Mouse (Mus musculus) cerebellum, adult 9-10 months (tissue): Measurements from ENCODE around the gene Rras2.

Experiments used
- DNase-seq: peaks from one replicate; pipeline ENCODE4 v3.0.0; 2022

Rras2 gene

DNA sequence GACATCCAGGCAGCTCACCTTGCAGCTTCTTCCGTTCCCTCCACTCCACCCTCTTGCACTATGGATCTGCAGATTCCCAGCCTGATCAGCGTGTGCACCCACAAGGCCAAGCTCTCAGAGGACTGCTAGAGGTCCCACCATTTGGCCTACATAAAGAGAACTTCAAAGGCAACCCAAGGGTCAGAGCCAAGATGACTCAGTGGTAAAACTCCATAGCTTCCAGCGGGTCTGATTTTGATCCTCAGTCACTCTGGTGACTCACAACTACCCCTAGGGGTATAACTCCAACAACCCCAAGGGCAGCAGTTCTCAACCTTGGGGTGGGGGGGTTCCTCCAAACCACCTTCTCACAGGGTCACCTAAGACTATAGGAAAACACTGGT lies 47.1 kb downstream of the Rras2 start:
- DNase-seq: no peak

DNA sequence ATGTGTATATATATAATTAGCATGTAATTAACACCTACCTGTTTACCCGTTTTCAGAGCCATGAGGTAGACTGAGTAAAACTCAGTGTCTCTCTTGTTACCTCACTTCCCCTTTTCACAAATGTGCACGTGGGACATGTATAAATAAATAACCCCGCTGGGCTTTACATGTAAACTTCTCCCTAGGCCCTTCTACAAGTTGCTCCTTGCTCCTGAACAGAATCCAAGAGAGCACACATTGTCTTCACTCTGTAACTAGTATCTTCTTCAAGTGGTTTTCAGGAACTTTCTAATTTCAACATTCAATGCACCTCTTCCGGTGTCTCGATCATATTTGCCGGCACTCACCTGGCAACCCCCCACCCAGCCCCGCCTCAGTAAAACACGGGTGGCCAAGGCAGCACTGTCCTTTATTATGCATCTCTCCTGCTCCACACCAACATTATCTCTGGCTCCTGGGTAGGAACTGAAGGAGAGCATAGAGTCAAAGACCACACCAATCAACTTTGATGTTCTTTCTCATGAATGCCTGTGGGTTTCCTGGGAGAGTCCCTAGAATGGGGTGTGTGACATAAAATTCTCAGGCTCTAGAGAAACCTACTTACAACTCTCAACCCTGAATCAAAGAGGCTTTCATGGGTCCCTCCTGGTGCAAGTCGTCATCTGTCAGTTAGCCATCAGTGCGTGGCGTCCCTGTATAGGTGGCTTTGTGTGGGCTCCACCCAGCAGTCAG lies 47.7 kb downstream of the Rras2 start:
- no peak for DNase-seq

DNA sequence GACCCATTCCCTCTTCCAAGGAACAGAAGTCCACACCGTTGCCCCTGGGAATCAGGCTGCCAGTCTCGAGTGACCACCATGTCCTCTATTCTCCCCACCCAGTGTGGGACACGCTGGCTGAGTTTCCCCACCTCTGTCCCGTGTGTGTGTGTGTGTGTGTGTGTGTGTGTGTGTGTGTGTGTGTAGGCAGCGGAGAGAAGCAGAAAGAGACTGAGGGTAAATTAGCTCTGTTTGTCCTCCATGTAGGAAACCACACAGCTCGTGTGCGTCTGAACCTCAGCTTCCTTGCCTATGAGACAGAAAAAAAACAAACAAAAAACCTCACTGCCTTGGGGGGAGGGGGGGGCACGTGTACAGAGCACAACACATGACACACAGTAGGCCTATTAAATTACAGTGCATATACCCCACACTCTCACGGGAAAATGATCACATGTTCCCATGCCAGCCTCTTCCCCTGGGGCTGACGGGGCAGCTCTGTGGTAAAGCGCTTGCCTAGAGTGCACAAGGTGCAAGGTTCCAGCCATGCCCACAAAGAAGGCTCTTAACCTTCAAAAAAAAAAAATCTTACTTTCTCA lies 48.5 kb downstream of the Rras2 start:
- no peak for DNase-seq

DNA sequence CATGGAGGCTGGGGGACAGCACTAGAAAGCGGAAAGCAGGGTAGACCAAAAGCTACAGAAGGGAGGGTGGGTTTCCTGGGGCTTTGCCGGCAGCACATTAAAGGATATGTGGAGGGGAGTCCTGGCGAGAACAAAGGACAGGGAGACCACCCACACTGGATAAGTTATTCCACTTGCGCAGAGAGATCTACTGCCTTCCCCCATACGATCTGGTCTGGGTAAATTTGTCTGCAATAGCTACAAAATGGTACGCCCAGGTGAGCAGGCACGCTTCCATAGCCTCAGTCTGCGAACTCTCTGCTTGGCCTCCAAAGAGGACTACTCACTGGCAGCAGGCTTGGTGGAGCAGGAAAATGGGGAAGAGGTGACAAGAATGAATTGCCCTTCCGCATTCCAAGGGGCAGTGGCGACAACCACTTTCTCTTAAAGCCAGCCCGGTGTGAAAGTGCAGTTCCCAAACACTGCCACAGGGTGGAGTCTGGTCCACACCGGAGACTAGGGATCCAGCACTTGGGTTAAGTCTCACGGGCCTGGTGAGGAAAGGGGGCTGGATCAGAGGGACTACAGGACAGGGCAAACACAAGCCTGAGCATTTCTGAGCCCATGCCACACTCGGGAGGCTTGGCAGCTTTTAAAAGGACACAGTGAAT lies 50.9 kb downstream of the Rras2 start:
- DNase-seq: peak; percentile 91

DNA sequence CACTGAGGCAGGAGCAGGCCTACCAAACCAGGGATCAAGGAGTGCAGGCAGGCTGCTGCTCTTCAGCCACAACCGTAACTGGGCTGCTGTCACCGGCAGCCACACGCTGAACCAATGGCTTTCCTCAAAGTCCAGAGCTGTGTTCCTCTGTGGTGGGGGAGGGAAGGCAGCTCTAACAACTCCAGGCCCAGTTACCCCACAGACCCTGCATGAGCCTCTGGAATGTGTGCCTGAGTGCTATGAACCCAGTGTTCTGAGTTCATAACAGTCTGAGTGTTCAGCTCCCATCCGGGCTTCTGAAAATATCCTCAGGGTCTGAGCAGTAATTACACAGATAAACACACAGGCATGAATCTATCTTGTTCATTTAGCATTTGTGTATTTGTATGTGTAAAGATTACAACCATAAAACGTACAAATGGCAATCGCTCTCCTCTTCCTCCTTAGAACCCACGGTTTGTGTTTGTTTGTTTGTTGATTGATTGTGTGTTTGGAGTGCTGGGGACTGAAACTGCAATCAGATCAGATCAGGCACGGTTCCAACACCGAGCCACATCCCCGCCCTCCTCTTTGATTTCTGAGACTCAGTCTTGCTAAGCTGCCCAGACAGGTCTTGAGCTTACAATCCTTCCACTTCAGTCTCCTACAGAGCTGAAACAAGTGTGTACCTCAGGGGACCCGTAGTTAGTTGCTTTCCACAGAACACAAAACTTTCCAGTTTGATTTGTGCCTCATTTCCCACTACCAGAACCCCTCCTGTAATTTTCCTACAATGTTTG lies 52.0 kb downstream of the Rras2 start:
- no peak for DNase-seq

DNA sequence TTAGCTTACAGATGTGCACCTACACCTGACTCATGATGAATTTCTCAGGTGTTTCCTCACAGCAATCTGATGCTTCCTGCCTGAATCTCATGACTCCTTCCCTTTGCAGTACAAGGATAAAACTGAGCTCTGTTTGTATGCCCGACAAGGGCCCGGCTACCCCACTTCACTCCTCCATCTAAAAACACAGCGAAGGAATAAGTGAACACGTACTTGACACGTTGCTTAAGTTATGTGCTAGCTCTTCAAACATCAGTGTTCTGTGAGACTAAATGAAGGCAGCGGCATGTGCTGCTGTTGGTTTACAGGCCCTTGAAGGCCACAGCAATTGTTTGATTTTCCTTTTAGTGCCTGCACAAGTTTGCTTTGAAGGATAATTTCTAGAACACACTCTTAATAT lies 53.6 kb downstream of the Rras2 start:
- DNase-seq: no peak

DNA sequence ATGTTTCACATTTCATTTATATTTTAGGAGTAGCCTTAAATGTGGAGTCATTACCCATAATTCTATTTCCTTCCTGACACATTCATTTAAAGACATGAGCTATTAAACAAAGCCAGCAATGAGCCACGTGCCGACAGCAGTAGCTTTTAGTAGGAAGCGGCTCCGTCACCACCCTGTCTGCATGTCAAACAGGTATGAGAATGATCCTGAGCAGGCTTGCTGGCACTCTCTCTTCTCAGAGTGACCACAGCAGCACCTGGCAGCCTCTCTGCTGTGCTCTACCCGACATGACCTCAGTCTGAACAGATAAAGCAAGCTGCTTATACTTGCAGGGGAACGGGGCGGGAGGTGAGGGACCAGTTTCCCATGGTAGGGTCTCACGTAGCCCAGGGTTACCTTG lies 54.0 kb downstream of the Rras2 start:
- no peak for DNase-seq

DNA sequence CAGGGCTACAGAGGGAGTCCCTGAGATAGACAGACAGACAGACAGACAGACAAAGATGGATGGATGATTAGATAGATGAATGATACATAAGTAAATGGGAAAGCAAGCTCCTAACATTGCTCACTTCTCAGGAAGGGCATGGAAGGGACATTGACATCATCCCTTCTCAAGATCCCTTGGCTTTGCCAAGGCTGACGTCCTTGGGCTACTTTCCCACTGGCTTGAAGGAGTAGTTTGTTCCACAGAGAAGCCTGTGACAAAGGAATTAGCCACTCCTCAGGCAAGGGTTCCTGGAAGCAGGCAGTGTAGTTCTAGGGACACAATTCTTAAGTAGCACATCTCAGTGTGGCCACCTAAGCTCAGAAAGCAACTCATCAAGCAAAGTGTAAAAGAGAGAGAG lies 55.1 kb downstream of the Rras2 start:
- no peak for DNase-seq

DNA sequence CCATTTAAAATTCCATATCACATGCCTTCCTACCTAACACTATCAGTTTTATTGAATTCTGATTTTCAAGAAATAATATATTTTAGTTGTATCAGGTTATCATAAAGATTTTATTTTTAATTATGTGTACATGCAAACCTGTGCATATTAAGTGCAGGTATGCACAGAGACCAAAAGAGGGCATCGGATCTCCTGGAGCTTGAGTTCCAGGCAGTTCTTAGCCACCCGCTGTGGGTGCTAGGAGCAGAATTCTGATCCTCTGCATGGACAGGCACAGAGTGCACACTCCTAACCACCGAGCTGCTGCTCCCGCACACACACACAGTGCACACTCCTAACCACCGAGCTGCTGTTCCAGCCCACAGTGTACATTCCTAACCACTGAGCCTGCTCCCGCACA lies 57.1 kb downstream of the Rras2 start:
- no peak for DNase-seq

DNA sequence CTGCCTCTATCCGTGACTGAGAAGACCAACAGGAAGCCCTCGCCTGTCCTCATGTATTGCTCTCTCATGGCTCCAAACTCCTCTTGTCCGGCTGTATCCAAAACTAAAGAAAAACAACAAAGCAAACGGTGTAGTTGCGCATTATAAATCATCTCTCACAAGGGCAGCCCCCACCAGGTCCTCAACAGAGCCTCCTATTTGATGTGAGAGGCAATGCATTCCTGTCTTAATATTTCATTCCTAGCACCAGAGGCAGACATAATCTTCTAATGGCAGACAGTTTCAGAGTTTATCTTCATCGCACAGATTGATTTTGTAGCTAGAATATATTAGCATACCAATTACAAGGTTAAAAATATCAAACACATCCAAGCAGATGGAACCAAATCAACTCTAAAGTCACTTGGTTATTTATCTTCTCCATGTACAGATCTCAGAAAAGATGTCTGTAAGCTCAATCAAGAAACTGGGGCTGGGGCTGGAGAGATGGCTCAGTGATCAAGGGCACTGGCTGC lies 58.6 kb downstream of the Rras2 start:
- DNase-seq: no peak

DNA sequence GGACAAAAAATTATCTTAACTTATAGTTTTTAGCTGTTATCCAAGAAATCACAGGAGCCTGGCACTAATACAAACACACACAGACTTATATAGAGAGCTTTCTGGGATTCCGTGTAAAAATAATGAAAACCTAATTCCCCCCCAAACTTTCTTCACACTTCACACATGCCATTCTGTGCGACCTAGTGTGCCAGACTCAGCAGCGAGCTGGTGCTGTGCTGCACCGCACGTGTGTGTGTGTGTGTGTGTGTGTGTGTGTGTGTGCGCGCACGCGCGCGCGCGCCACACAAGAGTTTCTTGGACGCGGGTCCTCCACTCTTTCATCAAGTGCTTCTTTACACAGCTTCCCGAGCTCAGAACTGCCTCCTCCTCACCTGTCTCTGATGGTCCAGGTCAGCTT lies 59.4 kb downstream of the Rras2 start:
- DNase-seq: no peak

DNA sequence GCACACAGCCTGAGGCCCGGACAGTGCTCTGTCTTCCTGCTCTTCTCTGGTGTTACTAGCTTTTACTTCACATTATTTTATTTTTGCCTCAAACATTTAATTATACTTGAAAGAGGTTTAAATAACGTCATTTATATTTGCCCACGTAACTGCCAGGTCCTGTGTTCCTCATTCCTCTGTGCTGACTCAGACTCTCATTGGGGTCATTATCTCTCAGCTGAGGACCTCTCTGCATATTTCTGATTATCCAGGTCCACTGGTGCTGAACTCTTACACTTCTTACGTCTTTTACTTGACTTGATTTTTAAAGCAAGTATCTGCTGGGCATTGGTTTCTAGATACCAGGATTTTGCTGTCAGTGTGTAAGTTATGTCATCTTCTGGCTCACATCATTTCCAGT lies 63.9 kb downstream of the Rras2 start:
- DNase-seq: no peak

DNA sequence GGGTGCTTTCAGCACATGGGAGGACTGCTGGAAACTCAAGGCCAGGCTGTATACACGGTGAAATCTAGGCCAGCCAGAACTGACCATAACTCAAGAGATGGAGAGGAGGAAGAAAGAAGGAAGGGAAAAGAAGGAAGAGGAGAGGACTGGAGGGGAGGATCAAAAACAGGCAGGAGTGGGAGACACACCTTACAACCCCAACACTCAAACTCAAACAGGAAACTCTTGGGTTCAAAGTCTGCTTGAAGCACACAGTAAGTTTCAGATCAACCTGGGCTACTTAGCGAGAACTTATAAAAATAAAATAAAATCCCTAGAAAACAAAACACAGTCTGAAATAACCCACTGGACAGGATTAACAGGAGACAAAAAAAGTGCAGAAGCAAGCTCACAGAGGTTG lies 71.8 kb downstream of the Rras2 start:
- DNase-seq: no peak

DNA sequence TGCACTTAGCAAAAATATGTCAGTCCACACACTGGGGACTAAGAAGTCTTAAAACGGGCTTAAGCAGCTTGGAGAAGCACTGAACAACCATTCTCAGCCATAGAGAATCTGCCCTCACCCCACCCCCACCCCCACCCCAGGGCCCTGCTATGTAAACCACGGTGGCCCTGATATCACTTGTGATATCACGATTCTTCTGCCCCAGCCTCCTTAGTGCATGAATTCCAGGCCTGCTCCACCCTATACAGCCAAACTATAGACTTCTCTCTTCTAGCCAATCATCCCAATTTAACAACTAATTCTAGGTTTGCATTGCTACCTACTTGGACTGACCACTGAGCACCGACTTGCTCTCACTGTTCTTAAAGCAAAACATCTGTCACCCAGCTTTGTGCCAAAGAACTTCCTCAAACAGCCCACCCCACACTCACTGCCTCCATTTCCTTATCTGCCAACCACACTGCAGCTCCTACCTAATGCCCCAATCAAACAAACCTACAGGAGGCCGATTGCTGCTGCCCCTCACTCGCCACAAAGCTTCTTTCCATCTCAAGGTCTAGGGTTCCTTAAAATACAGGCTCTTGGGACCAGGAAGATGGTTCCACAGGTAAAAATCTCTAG lies 73.5 kb downstream of the Rras2 start:
- DNase-seq: no peak

DNA sequence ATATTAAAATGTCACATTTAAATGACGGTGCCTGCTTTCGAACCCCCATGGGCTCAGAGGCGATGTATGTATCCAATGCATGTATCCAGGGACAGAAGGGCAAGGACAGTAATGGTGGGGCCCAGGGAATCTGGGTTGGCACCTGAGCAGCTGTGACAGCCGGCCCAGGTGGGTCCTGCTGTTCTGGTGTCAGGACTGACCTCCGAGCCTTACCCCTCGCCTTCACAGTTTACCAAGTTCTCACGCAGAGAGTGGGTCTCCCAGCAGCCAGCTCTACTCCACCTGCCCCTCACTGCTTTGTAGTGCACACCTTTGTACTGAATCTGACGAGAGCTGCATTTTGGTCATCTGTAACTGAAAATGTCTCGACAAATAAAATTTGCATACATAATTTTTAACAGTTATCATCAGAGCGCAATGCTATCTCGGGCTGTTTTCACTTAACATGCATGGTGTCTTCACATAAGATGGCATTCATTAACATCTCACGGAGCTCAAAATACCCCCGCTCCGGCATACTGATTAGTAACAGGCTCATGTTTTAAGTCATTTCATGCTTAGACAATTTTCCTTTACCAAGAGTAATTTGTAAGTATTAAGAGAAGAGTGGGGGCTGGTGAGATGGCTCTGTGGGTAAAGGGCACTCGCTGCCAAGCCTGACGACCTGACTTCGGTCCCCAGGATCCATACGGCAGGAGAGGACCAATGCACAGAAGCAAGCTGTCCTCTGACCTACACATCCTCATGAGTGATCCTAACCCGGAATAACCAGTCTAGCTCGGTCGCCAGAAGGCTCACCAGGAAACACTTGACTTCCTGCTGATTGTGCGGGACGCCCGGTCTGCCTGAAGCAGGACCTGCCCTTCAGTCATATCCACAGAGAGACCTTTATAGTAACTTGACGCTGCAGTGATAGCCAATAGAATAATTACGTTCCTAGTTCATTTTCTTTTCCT lies 74.3 kb downstream of the Rras2 start:
- no peak for DNase-seq

DNA sequence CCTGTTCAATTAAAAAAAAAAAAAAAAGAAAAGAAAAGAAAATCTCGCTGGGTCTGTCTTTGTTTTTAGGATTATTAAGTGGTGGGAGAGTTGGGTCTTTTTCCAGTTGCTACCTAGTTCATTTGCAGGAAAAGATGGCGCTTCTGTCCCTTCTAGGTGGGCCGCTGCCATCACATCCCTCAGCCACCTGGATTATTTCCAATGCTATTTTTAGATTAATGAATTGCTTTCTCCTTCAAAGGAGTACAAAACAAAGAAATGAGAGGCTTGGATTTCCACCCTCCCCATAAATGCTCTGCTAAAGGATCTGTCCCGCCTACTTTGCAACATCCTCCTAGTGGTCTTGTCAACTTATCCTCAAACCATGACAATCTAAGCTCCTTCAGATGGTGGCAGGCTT lies 76.2 kb downstream of the Rras2 start:
- DNase-seq: no peak

DNA sequence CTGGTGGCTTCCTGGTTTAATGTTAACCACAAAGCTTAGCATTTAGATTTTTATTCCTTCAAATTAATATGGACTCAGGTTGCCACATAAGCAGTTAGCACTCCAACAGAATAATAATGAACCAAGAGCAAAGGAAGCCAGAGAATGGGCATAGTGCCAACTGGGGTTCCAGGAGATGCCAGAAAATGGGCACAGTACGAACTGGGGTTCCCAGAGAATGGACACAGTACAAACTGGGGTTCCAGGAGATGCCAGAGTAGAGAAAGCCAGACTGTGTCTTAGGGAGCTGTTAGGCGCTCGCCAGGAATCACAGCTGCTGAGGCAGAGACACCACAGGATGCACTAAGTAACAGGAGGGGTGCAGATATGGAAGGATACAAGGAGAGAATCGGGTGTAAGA lies 80.3 kb downstream of the Rras2 start:
- DNase-seq: peak; percentile 74

DNA sequence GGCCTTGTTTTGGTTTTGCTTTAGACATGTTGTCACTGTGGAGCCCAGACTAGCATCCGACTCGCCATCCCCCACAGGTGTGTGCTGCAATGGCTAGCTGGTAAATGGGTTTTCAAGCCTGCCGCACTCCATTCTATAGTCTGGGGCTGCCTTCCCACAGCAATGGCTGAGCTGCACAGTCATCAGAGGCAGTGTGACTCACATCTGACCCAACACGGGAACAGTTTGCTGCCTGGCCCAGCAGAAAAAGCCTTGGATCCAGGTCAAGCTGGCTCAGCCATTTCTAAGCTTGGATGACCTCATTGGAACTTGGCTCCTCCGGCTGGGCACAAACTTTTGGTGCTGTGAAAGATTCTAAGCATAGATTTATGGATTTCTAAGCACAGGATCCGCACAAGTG lies 88.0 kb downstream of the Rras2 start:
- peak; percentile 90 for DNase-seq

DNA sequence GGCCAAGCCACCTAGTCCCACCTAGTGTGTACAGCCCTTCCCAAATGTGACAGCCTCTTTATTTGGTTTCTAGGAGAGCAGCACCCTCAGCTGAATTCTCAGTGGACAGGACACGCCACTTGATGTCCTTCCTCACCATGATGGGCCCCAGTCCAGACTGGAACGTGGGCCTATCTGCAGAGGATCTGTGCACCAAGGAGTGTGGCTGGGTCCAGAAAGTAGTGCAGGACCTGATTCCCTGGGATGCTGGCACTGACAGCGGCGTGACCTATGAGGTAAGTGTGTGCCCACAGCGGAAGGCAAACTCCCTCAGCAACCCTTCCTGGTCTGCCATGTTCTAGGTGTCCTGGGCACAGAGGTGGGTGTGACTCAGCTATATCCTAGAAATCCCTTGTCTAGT lies 88.8 kb downstream of the Rras2 start:
- DNase-seq: no peak

DNA sequence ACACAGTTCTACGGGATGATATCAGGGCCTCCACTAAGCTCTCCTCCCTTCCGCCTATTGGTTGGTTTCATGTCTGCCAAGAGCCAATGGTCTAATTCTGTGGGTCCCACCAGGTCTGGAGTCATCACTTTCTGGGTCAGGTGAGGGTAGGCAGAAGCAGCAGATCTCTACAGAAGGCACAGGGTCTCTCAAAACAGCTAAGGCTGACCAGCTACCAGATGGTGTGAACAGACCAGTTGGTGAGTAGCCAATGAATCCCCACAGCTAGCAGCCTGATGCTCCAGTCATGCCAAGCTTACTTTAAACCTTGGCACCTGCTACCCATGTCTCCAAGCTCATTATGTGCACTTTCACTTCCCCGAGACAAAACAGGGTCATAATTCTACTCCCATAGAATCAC lies 90.2 kb downstream of the Rras2 start:
- DNase-seq: peak; percentile 97

DNA sequence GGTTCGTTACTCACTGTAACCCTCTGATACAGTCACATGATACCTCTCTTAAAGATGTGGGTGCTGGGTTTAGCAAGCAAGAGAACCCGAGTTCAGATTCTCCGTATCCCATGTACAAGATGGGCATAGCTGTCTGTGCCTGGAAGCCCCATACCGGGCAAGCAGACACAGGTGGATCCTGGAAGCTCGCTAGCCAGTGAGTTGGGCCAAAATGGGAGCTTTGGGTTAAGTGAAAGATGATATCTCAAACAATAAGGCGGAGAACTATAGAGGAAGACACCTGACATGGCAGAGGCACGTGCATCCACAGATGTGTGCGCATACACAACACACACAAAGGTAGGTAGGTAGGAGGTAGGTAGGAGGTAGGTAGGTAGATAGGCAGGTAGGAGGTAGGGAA lies 90.7 kb downstream of the Rras2 start:
- DNase-seq: no peak

DNA sequence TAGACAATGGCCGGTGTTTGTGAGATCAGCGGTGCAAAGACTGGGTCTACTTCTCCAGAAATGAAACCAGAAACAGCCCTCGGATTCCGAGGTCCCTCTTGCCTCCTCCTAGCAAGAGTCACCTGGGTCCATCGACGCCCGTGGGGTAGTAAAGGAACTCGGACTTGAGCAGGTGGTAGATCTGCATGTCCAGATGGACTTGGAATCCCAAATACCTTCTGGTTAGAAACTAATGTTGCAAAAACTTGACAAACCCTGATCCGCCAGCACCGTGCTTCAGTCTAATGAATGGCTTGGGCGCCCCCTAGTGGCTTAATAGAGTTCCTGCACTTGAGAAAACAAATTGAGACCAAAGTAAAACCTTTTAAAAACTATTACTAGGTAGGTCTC lies 96.9 kb downstream of the Rras2 start:
- DNase-seq: peak; percentile 97
